Mouse (Mus musculus) spleen, adult 12 weeks (tissue): ENCODE data around the gene Fgf5.

Experiments used
- DNase-seq: peaks from one replicate; pipeline ENCODE4 v3.0.0; 2022; ENCODE audit warnings: low spot score

The Fgf5 gene

GRCm38 (mm10) chr5:98305673-98306072, 51.7 kb downstream of the Fgf5 start:
- no peak for DNase-seq

- no peak for DNase-seq
Measured at GRCm38 (mm10) chr5:98306528-98306927, 52.5 kb downstream of the Fgf5 start.

- DNase-seq = no peak
Measured at GRCm38 (mm10) chr5:98326625-98327024, 72.6 kb downstream of the Fgf5 start.
